Comparison of ENCODE assay signal across 20 mouse cellular contexts in genomic region chr11:102978052-102978666, GRCm38 (mm10). TPM values are rescaled to one million over a fixed set of nuclear protein-coding genes. Genes with fewer than 3 reads are reported as not detected.
DNase-seq lines count a peak whose midpoint lies in the region; ATAC-seq and TF ChIP-seq lines count a peak whose summit lies in the region.
"Had no signal": no experiment of that assay in that cellular context is flagged by ENCODE, and none has a peak within 500 bp of the region (broad histone marks: within the 10 kb centered on the region; RNA-seq: fewer than 3 reads in every experiment).

No protein-coding gene starts in this region.

- H3K9ac ChIP-seq in intestine, embryonic 15.5 days, result no peak overlapping the region
- no peak overlapping the region for H3K9ac ChIP-seq in intestine, postnatal 0 days (ENCODE audit: low read depth, low read length)
- H3K9ac ChIP-seq in CH12.LX (ENCODE audit: insufficient read depth, low read depth), result no peak overlapping the region
- no peak overlapping the region for H3K9ac ChIP-seq in midbrain, embryonic 14.5 days (replicated peaks; ENCODE audit: low read length)
- H3K9ac ChIP-seq: embryonic facial prominence, embryonic 12.5 days; liver, embryonic 12.5 days; stomach, embryonic 15.5 days had no signal

- TF ChIP-seq POLR2A in CH12.LX (IDR thresholded peaks at IDR 0.05; ENCODE audit: low read depth, low read length), result no peak

- H3K4me3 ChIP-seq in intestine, embryonic 15.5 days (replicated peaks), result no peak overlapping the region
- no peak overlapping the region for H3K4me3 ChIP-seq in intestine, postnatal 0 days (ENCODE audit: low read depth, low read length)
- no peak overlapping the region for H3K4me3 ChIP-seq in CH12.LX (replicated peaks in 1 of 3; ENCODE audit: low read depth in 2 of 3, low read length in 2 of 3, poor library complexity in 1 of 3)
- H3K4me3 ChIP-seq in midbrain, embryonic 14.5 days (replicated peaks; ENCODE audit: low read depth, low read length), result no peak overlapping the region
- H3K4me3 ChIP-seq: embryonic facial prominence, embryonic 12.5 days; layer of hippocampus, adult 2 months; liver, embryonic 12.5 days; stomach, embryonic 15.5 days had no signal

- H3K36me3 ChIP-seq in intestine, embryonic 15.5 days, result no peaks in the 10 kb centered on the region
- H3K36me3 ChIP-seq in intestine, postnatal 0 days (ENCODE audit: control insufficient read depth, insufficient read depth), result no peaks in the 10 kb centered on the region
- no peaks in the 10 kb centered on the region for H3K36me3 ChIP-seq in CH12.LX (replicated peaks in 1 of 2; ENCODE audit: control insufficient read depth in 1 of 2, insufficient read depth in 1 of 2, low read length in 1 of 2)
- no peaks in the 10 kb centered on the region for H3K36me3 ChIP-seq in midbrain, embryonic 14.5 days (ENCODE audit: control insufficient read depth, insufficient read depth, low read length)
- H3K36me3 ChIP-seq: embryonic facial prominence, embryonic 12.5 days; liver, embryonic 12.5 days; stomach, embryonic 15.5 days had no signal

- H3K9me3 ChIP-seq in intestine, embryonic 15.5 days, result no peaks in the 10 kb centered on the region
- no peaks in the 10 kb centered on the region for H3K9me3 ChIP-seq in intestine, postnatal 0 days (ENCODE audit: control insufficient read depth)
- peaks cover 2% of the 10 kb centered on the region for H3K9me3 ChIP-seq in CH12.LX (replicated peaks; ENCODE audit: low read length)
- H3K9me3 ChIP-seq in midbrain, embryonic 14.5 days (ENCODE audit: control insufficient read depth, low read length), result no peaks in the 10 kb centered on the region
- H3K9me3 ChIP-seq: embryonic facial prominence, embryonic 12.5 days; liver, embryonic 12.5 days; stomach, embryonic 15.5 days had no signal

- peak; percentile 61; the same call in 1 of the 2 replicates for ATAC-seq in intestine, embryonic 15.5 days
- no peak for ATAC-seq in intestine, postnatal 0 days
- ATAC-seq in midbrain, embryonic 14.5 days (ENCODE audit: low FRiP score, low TSS enrichment), result no peak
- ATAC-seq: hindbrain, postnatal 0 days; liver, embryonic 12.5 days; midbrain, embryonic 16.5 days had no signal

- no peaks in the 10 kb centered on the region for H3K27me3 ChIP-seq in intestine, embryonic 15.5 days (replicated peaks)
- no peaks in the 10 kb centered on the region for H3K27me3 ChIP-seq in intestine, postnatal 0 days (replicated peaks; ENCODE audit: control insufficient read depth, insufficient read depth, low read length)
- H3K27me3 ChIP-seq in CH12.LX (replicated peaks), result peaks cover 56% of the 10 kb centered on the region
- no peaks in the 10 kb centered on the region for H3K27me3 ChIP-seq in midbrain, embryonic 14.5 days (ENCODE audit: control insufficient read depth, insufficient read depth, low read length)
- H3K27me3 ChIP-seq: embryonic facial prominence, embryonic 12.5 days; stomach, embryonic 15.5 days had no signal

- TF ChIP-seq EP300 in CH12.LX (IDR thresholded peaks at IDR 0.05; ENCODE audit: low read length), result no peak

- TF ChIP-seq RAD21 in CH12.LX (IDR thresholded peaks at IDR 0.05; ENCODE audit: low read depth, low read length), result no peak

- H3K79me2 ChIP-seq in CH12.LX (replicated peaks; ENCODE audit: control insufficient read depth, extremely low read depth, insufficient read depth, poor library complexity, severe bottlenecking), result no peaks in the 10 kb centered on the region

- in situ Hi-C loops in CH12.LX (cut with MboI; ENCODE audit: low pct_ligation_motif_present, low pct_unique_long_range_greater_than_20kb, low sequenced_read_pairs), result no loop called here

- TF ChIP-seq CTCF in intestine, postnatal 0 days (IDR thresholded peaks at IDR 0.05; ENCODE audit: low read depth), result no peak
- no peak for TF ChIP-seq CTCF in CH12.LX (conservative IDR thresholded peaks at IDR 0.05 in 1 of 2, IDR thresholded peaks at IDR 0.05 in 1 of 2; ENCODE audit: low read depth in 2 of 2, low read length in 2 of 2)

- 21% methylated on average over 6 of the region's 6 CpGs for WGBS in intestine, embryonic 15.5 days
- WGBS in intestine, postnatal 0 days, result 29% methylated on average over 6 of the region's 6 CpGs
- 47% methylated on average over 6 of the region's 6 CpGs for WGBS in midbrain, embryonic 14.5 days

- DNase-seq in CH12.LX (ENCODE audit: extremely low read depth), result no peak
- DNase-seq in adipocyte (ENCODE audit: low spot score), result peak; percentile 19
- peak; percentile 30 to 53 for DNase-seq in kidney, postnatal 36 days
- DNase-seq in midbrain, embryonic 14.5 days, result no peak
- no peak for DNase-seq in layer of hippocampus, postnatal 14 days (ENCODE audit: low spot score in 2 of 2)
- DNase-seq in left cerebral cortex, adult 11 months (ENCODE audit: low spot score), result no peak
- DNase-seq: adrenal gland, adult 8-10 months; cerebellum, postnatal 36 days; right cerebral cortex, postnatal 4 days; thymus, postnatal 4 days had no signal

- H3K4me2 ChIP-seq in intestine, embryonic 15.5 days (replicated peaks), result no peak overlapping the region
- H3K4me2 ChIP-seq in intestine, postnatal 0 days (replicated peaks; ENCODE audit: low read depth), result no peak overlapping the region
- H3K4me2 ChIP-seq in CH12.LX (ENCODE audit: insufficient read depth, low read depth, poor library complexity, severe bottlenecking), result no peak overlapping the region
- H3K4me2 ChIP-seq in midbrain, embryonic 14.5 days (ENCODE audit: low read length), result no peak overlapping the region
- H3K4me2 ChIP-seq: embryonic facial prominence, embryonic 12.5 days; liver, embryonic 12.5 days; stomach, embryonic 15.5 days had no signal

- no peaks in the 10 kb centered on the region for H3K4me1 ChIP-seq in intestine, embryonic 15.5 days (replicated peaks)
- no peaks in the 10 kb centered on the region for H3K4me1 ChIP-seq in intestine, postnatal 0 days (replicated peaks; ENCODE audit: control insufficient read depth, insufficient read depth, low read length)
- 0 out of 4 replicates have a peak, but pooled peaks cover 2 to 5% of the 10 kb centered on the region in 2 experiments for H3K4me1 ChIP-seq in CH12.LX (ENCODE audit: control insufficient read depth in 1 of 2, insufficient read depth in 2 of 2)
- H3K4me1 ChIP-seq in midbrain, embryonic 14.5 days (ENCODE audit: control insufficient read depth, insufficient read depth, low read length), result no peaks in the 10 kb centered on the region
- H3K4me1 ChIP-seq: stomach, embryonic 15.5 days had no signal

- dilution Hi-C loops in CH12.LX (cut with MboI; ENCODE audit: extremely low pct_ligation_motif_present, extremely low pct_unique_long_range_greater_than_20kb, low sequenced_read_pairs), result no loop called here

- no peak overlapping the region for H3K27ac ChIP-seq in intestine, embryonic 15.5 days
- no peak overlapping the region for H3K27ac ChIP-seq in intestine, postnatal 0 days (ENCODE audit: low read depth, low read length)
- H3K27ac ChIP-seq in CH12.LX (ENCODE audit: insufficient read depth, low read depth), result no peak overlapping the region
- H3K27ac ChIP-seq in midbrain, embryonic 14.5 days (replicated peaks; ENCODE audit: low read depth, low read length), result no peak overlapping the region
- H3K27ac ChIP-seq: embryonic facial prominence, embryonic 12.5 days; hindbrain, postnatal 0 days; layer of hippocampus, adult 2 months; liver, embryonic 12.5 days; stomach, embryonic 15.5 days had no signal

TF ChIP-seq in CH12.LX, 34 proteins besides CTCF, POLR2A, EP300 and RAD21:
- TF ChIP-seq TBP (conservative IDR thresholded peaks at IDR 0.05; ENCODE audit: low read depth, low read length) (no peak), MAFK (IDR thresholded peaks at IDR 0.05; ENCODE audit: insufficient replicate concordance, low read length) (no peak), BHLHE40 (IDR thresholded peaks at IDR 0.05; ENCODE audit: low read depth, low read length) (peak; percentile 68)

RNA-seq across cellular contexts. Expression of gene C1ql1, which starts 31.7 kb away (rescaled TPM):
- polyA plus RNA-seq in intestine, embryonic 15.5 days (2015; fragmentation: Nextera tagmentation; extraction: Ambion mirVana), result 4.2 and 4.4 TPM in 2 replicates
- 0.85 and 1.1 TPM in 2 replicates for polyA plus RNA-seq in intestine, postnatal 0 days (2015; fragmentation: Nextera tagmentation; extraction: Ambion mirVana)
- total RNA-seq in CH12.LX (2012; rRNA removed) (not detected in 2 replicates), CH12.LX (2014; rRNA removed) (not detected in 2 replicates)
- not detected in 2 replicates for polyA plus RNA-seq in CH12.LX (2012; ENCODE audit: insufficient read length, low read depth)
- polyA plus RNA-seq in midbrain, embryonic 14.5 days (2014; fragmentation: Nextera tagmentation; extraction: Ambion mirVana), result 14.3 and 18.8 TPM in 2 replicates
- total RNA-seq in layer of hippocampus, postnatal 14 days (2021), result 10 to 100 TPM; 36.0 to 37.8 TPM
- total RNA-seq: granulocyte monocyte progenitor cell, adult 5-6 weeks; megakaryocyte progenitor cell, adult 5-6 weeks had no signal

RNA-seq across cellular contexts. Expression of gene Nmt1, which starts 49.8 kb away (rescaled TPM):
- polyA plus RNA-seq in intestine, embryonic 15.5 days (2015; fragmentation: Nextera tagmentation; extraction: Ambion mirVana), result 60.0 and 66.6 TPM in 2 replicates
- polyA plus RNA-seq in intestine, postnatal 0 days (2015; fragmentation: Nextera tagmentation; extraction: Ambion mirVana), result 58.4 and 63.1 TPM in 2 replicates
- 84.5 and 93.2 TPM in 2 replicates for total RNA-seq in CH12.LX (2012; rRNA removed)
- 108 and 115 TPM in 2 replicates for total RNA-seq in CH12.LX (2014; rRNA removed)
- 205 and 208 TPM in 2 replicates for polyA plus RNA-seq in CH12.LX (2012; ENCODE audit: insufficient read length, low read depth)
- polyA plus RNA-seq in midbrain, embryonic 14.5 days (2014; fragmentation: Nextera tagmentation; extraction: Ambion mirVana), result 30.7 and 38.0 TPM in 2 replicates
- total RNA-seq in layer of hippocampus, postnatal 14 days (2021), result 100 to 1,000 TPM; 112 to 113 TPM

RNA-seq across cellular contexts. Expression of gene Dcakd, which starts 50.0 kb away (rescaled TPM):
- 101 and 105 TPM in 2 replicates for polyA plus RNA-seq in intestine, embryonic 15.5 days (2015; fragmentation: Nextera tagmentation; extraction: Ambion mirVana)
- polyA plus RNA-seq in intestine, postnatal 0 days (2015; fragmentation: Nextera tagmentation; extraction: Ambion mirVana), result 40.4 and 45.9 TPM in 2 replicates
- total RNA-seq in CH12.LX (2012; rRNA removed), result 22.4 and 24.0 TPM in 2 replicates
- 7.8 and 8.8 TPM in 2 replicates for total RNA-seq in CH12.LX (2014; rRNA removed)
- polyA plus RNA-seq in CH12.LX (2012; ENCODE audit: insufficient read length, low read depth), result 74.1 and 89.0 TPM in 2 replicates
- 183 and 209 TPM in 2 replicates for polyA plus RNA-seq in midbrain, embryonic 14.5 days (2014; fragmentation: Nextera tagmentation; extraction: Ambion mirVana)
- 100 to 1,000 TPM; 113 to 128 TPM for total RNA-seq in layer of hippocampus, postnatal 14 days (2021)

RNA-seq across cellular contexts. Expression of gene Kif18b, which starts 53.2 kb away (rescaled TPM):
- polyA plus RNA-seq in intestine, embryonic 15.5 days (2015; fragmentation: Nextera tagmentation; extraction: Ambion mirVana), result 8.7 and 8.9 TPM in 2 replicates
- 0.88 and 1.1 TPM in 2 replicates for polyA plus RNA-seq in intestine, postnatal 0 days (2015; fragmentation: Nextera tagmentation; extraction: Ambion mirVana)
- total RNA-seq in CH12.LX (2012; rRNA removed), result 50.1 and 54.4 TPM in 2 replicates
- total RNA-seq in CH12.LX (2014; rRNA removed), result 30.5 and 32.6 TPM in 2 replicates
- 47.6 and 54.0 TPM in 2 replicates for polyA plus RNA-seq in CH12.LX (2012; ENCODE audit: insufficient read length, low read depth)
- polyA plus RNA-seq in midbrain, embryonic 14.5 days (2014; fragmentation: Nextera tagmentation; extraction: Ambion mirVana), result 1.9 TPM in 2 replicates
- 1 to 10 TPM in 1 of 2 experiments, under 1 TPM in 1; 0.91 to 1.4 TPM for total RNA-seq in layer of hippocampus, postnatal 14 days (2021)

Comparison
In these comparisons a context has a peak if more than half of its experiments do, and no peak if none do; other contexts are left out.
1. DNase-seq: peak in adipocyte (single experiment) and kidney, postnatal 36 days (2 of 2); none in CH12.LX (single experiment), midbrain, embryonic 14.5 days (single experiment), layer of hippocampus, postnatal 14 days (0 of 2) and left cerebral cortex, adult 11 months (single experiment).